Mouse (Mus musculus) megakaryocyte-erythroid progenitor cell, adult 5-6 weeks (primary cell): Measurements from ENCODE around the gene Dolpp1. TPM values are rescaled to one million over a fixed set of nuclear protein-coding genes. Genes with fewer than 3 reads are reported as not detected.
A peak's percentile ranks its signal among the peaks of the same experiment; 100 is the strongest.
"Not testable (repeated sequence)": the region's sequence is repeated elsewhere in the genome, so short reads cannot be mapped to it uniquely, and the experiment has no call there.

Experiments used
- ATAC-seq: replicated peaks from 2 replicates; pipeline ENCODE4 v1.8.0; 2016; ENCODE audit warnings: mild to moderate bottlenecking, inconsistent platforms; ENCODE audit not compliant: severe bottlenecking, poor library complexity, low FRiP score, low TSS enrichment
- total RNA-seq, 2 experiments: library from RNA; stranded (forward) in 1 of 2; stranded (reverse) in 1 of 2; fragments of 200-1000, 215-1000 nt in 1 of 2; fragments of >200 nt in 1 of 2; fragmentation: Nextera tagmentation in 1 of 2; gene quantifications; 2 replicates each; pipeline ENCODE4 v1.2.3; 2014 to 2017

The Dolpp1 gene
- total RNA-seq, 2 experiments from 2014 or later: 19.7 to 24.0 TPM

DNA sequence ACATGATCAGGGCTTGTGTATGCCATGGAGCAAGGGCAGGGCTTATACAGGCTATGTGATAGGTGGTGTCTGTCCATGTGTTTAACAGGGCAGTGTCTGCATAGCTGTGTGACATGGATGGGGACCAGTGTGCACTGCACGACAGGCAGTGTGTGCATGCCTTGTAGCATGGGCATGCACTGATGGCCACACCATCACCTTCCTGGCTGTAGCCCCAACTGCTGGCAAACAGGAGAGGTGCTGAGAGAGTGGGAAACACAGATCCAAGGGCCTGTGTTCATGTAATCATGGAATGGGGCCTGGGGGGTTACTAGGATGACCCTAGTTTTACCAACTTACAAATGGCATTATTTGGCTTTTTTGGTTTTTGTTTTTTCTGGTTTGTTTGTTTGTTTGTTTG is 11.8 kb downstream of the Dolpp1 start:
- ATAC-seq: no peak

DNA sequence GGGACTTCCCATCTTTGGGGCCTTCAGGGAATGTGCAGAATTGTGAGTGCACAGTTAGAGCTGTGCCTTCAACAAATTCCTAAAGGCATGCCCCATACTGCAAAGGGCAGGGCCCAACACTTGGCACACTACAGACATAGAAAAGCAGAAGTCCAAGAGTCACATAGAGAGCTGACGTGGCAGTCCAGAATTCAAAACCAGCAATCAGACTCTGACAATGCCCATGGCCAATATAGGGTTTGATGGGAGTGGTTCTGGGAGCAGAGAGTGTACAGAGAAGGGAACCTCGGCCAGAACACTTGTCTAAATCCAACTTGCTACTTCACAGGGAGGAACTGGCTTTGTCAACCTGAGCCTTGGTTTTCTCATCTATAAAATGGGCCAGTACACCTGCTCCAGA is 15.2 kb downstream of the Dolpp1 start:
- no peak for ATAC-seq

DNA sequence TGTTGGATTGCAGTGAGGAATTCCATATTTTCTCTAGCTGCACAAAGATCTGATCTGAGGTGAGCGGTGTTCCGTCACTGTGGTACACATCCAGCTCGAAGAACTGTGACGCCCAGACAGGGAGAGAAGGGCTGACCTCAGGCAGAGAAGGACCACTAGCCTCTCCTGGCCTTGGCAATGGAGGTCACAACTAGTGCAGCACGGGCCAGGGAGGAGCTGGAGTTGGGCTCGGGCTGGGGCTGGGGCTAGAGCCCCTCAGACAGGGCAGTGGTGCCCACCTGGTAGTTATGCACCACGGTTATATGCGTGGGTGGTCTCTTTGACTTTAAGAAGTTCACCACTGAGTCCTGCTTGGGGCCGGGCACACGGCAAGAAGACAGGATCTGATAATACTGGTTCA is 15.7 kb downstream of the Dolpp1 start:
- no peak for ATAC-seq

DNA sequence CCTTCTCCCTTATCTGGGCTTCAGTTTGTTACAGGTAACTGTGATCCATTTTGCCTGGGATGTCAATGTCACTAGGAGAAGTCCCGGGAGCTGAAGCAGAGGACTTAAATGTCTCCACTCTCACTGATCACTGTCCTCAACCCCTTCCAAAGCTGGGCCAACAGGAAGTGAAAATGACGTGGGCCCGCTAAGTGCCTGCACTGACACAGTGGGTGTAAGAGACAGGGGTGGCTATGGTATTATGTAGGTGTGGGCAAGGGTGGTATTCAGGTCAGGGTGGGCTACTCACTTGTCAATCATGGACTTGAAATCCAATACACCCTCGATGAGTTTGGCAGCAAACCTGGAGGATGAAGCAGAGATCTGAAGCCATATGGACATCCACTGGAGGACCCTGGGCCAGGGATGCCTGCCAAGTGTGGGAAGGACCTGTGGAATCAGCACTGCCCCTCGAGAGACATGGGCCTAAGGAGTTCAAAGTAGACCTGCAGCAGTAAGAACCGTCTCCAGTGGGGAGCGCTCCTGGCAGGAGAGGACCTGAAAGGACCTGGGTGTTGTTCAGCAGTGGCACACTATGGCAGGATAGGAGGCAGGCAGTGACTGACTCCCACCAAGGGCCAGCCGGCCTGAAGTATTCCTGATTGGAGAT is 16.5 kb downstream of the Dolpp1 start:
- ATAC-seq: no peak

DNA sequence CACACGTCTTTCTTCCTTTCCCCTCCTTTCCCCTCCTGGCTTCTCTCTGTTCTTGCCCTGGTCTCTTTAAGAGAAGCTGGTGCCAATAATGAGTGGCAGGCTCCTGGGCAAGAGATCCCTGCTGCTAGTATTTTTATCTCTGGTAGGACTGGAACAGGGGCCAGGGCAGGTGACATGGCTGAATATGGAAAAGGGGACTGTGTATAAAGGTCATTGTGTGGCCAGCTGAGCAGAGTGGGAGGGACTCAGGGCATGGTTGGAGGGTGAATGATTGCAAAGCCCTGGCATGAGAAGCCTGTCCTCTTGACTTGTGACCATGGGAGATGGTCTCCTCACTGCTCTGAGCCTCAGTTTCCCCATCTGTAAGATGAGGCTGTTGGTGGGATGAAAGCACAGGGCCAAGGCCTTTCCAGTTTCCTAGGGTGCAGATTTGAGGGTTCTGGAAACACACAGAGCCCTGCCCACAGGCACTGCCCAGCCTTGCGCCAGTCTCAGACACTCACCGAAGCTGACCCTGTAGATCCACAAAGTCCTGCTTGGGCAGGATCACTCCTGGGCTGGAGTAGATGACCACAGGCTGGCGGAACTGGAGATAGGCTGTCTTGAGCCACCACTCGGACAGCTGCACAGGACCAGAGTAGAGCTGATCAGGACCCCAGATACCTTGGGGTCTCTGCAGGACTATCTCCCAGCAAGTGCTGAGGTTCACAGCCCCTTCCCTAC is 17.6 kb downstream of the Dolpp1 start:
- no peak for ATAC-seq

DNA sequence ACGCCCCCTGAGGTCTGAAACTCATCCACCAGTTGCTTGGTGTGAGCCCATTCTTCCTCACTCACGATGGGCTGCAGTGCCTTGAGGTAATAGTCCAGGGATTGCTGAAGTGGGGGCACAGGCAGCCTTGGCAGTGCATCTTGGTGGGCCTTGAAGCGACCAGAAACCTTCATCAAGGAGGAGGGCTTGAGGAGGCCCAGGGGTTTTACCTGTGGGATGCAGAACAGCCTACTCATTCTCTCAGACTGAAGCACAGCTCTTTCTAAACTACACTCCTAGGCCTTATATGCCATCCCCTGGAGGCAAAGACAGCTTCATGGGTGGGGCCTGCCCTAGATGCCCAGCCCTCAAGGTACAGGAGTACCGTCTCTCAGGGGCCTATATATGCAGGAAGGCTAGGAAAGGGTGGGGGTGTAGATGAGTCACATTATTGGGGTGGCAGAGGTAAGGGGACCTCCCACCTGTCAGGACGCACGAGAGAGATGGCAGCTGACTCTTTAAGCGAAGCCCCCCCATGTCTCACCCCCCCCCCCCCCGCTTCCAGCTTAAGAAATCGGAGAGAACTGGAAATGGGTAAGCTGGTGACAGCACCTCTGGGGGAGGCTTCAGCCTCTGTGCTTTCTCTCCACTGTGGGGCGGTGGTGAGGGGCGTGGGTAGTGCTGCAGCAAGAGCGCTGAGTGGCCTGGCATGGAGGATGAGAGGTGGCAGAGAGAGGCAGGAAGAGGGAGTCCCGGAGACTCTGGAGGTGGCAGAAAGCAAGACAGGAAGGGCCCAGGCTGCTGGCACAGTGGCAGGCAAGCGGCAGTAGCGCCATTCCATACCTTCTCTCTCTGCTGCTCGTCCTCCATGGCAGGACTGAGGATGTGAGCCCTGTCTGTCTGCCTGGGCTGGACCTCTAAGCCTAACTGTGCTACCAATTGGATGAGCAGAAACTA is 21.3 kb downstream of the Dolpp1 start:
- no peak for ATAC-seq

DNA sequence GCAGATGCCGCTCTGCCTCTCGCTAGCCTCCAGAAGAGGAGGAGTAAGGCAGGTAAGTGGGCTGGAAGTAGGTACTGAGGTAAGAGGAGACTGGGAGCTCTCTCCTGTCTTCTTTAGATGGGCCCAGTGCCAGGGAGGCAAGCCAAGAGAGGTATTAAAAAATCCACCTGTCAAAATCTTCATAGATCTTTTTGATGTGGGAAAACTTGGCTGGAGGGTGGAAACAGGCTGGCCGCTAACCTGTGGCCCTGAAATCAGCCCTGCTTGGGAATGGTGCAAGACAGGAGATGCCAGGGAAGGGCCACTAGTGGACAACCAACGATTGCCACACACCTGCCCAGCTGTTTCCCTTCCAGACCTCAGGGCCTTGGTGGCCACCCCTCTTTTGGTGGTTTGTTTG is 22.0 kb downstream of the Dolpp1 start:
- no peak for ATAC-seq

DNA sequence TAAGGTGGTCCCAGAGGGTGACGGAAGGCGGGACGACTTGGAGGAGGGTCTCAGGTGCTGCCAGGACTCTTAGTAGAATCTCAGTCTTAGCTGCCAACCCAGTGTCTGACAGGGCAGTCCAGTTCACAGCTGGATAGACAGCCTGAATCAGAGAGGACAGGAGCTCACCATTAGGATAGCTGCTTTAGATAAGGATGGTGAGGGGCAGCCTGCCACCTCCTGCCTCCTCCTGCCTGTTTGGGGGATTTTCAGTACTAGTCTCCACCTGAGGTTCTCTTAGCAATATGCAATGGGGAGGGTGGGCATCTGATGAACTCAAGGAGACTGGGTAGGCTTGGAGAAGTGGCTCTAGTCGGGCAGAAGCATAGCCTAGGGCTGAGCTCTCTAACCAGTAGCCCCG is 22.6 kb downstream of the Dolpp1 start:
- no peak for ATAC-seq

DNA sequence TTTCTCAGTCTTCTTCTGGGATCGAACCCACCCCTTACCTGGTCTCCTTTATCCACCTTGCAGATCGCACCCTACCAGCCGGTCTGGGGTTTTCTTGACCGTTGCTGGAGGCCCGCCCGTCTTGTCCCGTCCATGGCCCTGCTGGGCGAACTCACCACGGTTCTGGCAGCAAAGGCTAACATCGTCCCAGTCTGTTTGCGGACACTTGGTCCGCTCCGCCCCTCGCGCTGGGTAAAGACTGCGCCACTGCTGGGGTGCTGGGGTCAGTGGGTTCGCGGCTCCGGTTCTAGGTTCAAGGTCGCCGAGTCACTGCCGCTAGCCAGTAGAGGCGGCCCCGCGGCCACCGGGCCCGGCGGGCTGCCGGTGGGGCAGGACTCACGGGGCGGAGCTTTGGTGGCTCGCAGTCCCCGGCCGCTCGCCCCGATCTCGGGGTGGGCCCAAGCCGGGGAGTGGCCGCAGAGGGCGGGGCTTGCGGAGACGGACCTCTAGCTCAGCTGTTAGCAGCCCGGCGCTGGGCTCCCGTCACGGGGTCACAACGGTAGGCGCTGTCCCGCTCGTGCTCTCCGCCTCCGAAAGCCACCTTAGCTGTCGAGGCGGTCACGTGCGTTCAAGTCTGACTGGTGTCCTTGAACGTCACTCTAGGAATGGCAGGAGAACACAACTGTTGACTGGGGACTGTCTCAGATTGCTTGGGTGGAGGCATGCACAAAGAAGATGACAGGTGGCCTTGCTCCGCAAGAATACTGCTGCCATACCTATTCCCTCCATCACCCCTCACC is 23.3 kb downstream of the Dolpp1 start, which contains the start of gene Crat:
Gene Crat (minus strand): TSS at position 657 of the 779 bp plus-strand sequence.
- ATAC-seq: peak; percentile 62

DNA sequence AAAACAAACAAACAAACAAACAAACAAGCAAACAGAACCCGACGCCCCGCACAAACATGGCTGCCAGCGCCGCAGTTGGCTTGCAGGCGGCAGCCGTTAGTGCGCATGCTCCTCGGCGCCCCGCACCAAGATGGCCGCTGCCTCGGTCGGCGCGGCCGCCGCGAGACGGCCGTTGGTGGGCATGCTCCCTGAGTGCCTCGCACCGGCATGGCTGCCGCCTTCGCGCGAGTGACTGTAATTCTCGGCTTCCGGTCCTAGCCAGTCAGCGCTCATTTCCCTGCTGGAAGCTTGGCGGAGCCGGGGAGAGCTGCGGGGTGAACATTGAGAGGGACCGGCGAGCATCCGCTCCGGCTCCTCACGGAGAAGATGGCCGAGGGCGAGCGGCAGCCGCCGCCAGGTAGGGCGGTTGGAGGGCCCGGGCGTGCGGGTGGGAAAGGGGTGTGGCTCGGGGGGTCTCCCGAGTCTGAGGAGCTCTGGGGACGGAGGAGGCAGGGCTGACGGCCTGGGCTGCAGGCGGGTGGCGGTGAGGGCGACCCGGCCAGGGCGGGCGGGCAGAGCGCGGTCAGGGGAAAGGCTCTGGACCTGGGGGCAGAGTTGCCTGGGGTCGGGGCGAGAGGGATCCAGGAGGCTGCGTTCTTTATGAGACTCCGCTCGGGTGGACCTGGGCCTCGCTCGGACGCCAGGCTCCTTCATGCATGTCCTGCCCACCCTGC is 24.0 kb downstream of the Dolpp1 start, which contains the start of gene Ptpa:
Gene Ptpa (plus strand): TSS at position 104 of the 713 bp plus-strand sequence.
- ATAC-seq: peak; percentile 55

DNA sequence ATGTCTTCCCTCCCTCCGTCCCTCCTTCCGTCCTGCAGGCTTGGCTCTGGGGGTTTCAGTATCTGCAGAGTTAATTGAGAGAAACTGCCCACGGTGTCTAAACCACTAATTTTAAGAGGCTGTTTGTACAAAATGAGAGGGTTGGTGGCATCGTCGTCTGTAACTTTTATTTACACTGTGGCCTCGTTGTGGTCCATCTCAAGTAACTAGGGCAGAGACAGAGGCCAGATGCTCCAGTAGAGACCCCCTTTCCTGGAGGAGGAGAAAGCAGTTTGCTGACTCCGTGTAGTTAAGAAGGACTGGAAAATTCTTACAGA is 24.6 kb downstream of the Dolpp1 start:
- no peak for ATAC-seq

DNA sequence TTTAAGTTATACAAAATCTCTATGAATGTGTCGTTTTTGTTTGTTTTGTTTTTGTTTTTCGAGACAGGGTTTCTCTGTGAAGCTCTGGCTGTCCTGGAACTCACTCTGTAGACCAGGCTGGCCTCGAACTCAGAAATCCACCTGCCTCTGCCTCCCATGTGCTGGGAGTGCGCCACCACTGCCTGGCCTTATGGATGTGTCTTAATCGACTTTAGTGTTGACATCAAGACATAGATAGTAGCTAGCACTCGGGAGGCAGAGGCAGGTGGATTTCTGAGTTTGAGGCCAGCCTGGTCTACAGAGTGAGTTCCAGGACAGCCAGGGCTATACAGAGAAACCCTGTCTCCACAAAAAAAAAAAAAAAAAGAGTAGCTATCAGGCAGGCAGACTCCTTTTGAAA is 25.1 kb downstream of the Dolpp1 start:
- ATAC-seq: not testable (repeated sequence)

DNA sequence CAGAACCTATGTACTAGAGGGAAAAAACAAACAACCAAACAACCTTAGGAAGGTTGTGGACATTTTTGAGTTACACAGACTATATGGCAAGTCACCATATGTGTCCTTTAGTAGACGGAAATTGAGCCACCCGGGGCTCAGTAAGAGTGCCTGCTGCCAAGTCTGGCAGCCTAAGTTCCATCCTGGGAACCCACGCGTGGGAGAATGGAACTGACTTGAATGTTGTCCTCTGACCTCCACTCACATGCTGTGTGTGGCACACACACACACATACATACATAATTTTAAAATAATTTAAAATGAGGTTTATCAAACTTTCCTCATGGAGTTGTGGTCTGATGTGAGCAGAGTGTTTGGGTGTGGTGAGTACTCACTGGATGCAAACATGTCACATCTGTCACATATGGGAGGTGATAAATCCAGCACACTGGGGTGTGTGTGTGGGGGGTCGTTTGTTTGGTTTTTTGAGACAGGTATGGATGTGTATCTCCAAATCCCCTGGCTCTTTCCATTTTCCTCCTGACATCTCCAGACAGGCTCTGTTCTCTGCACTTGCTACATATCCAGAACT is 25.6 kb downstream of the Dolpp1 start:
- peak; percentile 58 for ATAC-seq

DNA sequence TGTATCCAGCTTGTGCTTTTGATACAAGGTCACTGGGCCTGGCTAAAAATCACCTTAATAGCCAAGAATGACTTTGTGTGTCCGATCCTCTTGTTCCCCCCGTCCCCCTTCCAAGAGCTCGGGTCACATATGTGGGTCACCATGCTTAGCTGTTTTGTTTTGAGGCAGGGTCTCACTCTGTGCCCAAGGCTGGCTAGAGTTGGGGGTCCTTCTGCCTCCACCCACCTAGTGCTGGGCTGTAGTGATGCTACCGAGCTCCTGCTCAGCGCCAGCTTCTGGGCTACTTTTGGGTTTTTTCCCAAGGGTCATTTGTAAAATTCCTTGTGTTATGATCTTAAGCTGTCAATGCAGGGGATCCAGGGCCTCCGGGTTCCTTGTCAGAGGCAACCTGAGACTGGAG is 26.2 kb downstream of the Dolpp1 start:
- ATAC-seq: no peak

DNA sequence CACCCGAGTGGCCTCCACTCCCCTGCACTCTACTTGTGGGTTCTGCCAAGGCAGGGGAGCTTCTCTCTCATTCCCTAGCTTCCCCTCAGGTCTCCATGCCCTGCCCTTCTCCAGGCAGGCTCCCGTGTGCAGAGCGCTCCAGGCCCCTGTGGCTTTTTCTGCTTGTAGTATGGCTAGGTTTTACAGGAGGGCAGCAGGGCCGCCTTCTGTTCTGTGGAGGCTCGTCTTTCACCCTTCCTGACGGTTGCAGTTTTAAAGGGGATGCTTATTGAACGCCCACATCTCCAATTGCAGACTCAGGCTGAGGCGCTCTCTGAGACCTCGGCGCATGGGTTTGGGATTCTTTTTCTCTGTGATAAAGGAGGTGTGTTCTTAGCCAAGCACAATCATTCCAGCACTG is 27.1 kb downstream of the Dolpp1 start:
- no peak for ATAC-seq

DNA sequence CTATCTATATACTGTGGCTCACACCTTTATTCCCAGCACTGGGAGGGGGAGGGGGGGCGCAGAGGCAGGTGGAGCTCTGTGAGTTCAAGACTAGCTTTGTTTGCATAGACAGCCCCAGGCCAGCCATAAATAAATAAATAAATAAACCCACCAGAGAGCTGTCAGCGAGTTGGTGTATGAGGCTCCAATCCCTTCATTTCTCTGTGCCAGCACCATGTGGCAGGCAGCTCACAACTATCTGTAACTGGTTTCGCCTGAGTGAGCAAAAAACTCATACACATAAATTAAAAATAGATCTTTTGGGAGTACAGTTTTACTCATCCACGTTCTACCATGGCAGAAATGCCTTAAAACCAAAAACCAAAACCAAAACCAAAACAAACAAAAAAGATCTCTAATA is 29.4 kb downstream of the Dolpp1 start:
- no peak for ATAC-seq

DNA sequence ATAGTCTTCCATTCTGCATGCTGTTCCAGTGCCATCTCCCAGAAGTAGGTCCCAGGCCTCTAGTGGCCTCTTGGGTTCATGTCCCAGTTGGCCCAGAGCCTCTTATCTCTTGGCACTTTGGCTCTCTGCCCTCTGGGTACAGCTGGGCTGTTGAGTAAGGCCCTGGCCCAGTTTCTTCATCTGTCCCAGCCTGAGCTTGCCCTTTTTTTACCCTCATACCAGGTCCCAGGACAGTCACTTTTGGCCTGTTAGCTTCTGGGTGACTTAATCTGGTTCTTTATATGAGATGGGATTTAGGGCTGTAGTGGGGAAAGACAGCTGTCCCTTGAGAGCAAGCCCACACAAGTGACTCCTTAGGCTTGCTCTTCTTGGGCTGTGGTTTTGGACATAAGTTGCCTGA is 37.1 kb downstream of the Dolpp1 start:
- ATAC-seq: peak; percentile 58

DNA sequence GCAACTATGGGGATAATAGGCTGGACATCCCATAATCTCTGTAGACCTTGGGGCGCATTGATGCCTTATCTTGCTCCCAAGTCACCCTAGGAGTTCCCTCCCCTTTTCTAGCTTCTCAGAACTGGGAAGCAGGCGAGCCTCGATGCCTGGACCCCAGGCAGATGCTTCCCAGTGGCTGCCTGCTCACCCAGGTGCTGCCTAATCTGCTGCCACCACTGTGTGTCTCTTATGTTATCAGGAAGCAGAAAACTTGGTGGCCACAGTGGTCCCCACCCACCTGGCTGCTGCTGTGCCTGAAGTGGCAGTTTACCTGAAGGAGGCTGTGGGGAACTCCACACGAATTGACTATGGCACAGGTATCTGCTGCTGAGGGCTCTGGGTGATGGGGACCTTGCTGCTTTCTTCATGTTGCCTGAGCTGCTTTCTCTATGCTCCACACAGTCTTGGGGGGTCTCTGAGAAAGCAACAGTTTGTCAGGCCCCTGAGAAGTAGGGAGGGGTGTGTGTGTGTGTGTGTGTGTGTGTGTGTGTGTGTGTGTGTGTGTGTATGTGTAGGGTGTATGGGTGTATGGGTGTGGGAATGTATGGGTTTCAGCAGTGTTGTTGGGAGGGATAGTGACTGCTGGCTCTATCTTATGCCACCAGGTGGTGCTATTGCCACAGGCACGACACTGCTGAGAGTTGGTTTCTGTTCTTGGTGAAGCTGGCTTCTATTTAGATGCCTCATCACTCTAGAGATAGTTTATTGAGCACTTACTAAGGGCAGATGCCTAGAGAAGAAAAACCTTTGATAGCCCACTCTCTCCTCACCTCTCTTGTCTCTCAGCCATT is 43.5 kb downstream of the Dolpp1 start:
- peak; percentile 56 for ATAC-seq
